Mouse (Mus musculus) heart, postnatal 0 days (tissue): ENCODE results near the gene Rnaset2a. TPM values are rescaled to one million over a fixed set of nuclear protein-coding genes. Genes with fewer than 3 reads are reported as not detected.
A peak's percentile ranks its signal among the peaks of the same experiment; 100 is the strongest.
"Not testable (repeated sequence)": the region's sequence is repeated elsewhere in the genome, so short reads cannot be mapped to it uniquely, and the experiment has no call there.

Source experiments
- ATAC-seq: fragments of 200-750 bp; cut with Nextera tagmentation; 2 replicates; pipeline ENCODE4 v1.8.0; 2017; ENCODE audit warnings: low read depth, moderate number of reproducible peaks, moderate library complexity; ENCODE audit not compliant: insufficient read depth
- DNase-seq: peaks from one replicate; pipeline ENCODE4 v3.0.0-alpha.2; 2016; ENCODE audit warnings: low spot score
- H3K27ac ChIP-seq: fragments of 300-500 bp; sonication (generic); 2 replicates; pipeline ENCODE4 v1.5.1; 2014; ENCODE audit warnings: low read depth, mild to moderate bottlenecking
- H3K27me3 ChIP-seq: fragments of 300-500 bp; sonication (generic); 2 replicates; pipeline ENCODE4 v1.6.1; 2014; ENCODE audit warnings: low read length, mixed read lengths; ENCODE audit not compliant: control insufficient read depth, insufficient read depth
- H3K36me3 ChIP-seq: fragments of 300-500 bp; sonication (generic); replicated peaks from 2 replicates; pipeline ENCODE4 v1.6.1; 2014; ENCODE audit warnings: low read length, mixed read lengths; ENCODE audit not compliant: control insufficient read depth, insufficient read depth
- H3K4me1 ChIP-seq: fragments of 300-500 bp; sonication (generic); 2 replicates; pipeline ENCODE4 v1.6.1; 2014; ENCODE audit warnings: antibody characterized with exemption; ENCODE audit not compliant: control insufficient read depth, insufficient read depth
- H3K4me2 ChIP-seq: fragments of 300-500 bp; sonication (generic); 2 replicates; pipeline ENCODE4 v1.6.1; 2014; ENCODE audit warnings: low read depth, mild to moderate bottlenecking, low read length, moderate library complexity
- H3K4me3 ChIP-seq: fragments of 300-500 bp; sonication (generic); 2 replicates; pipeline ENCODE4 v1.5.1; 2014; ENCODE audit warnings: low read depth, low read length
- H3K9ac ChIP-seq: fragments of 300-500 bp; sonication (generic); replicated peaks from 2 replicates; pipeline ENCODE4 v1.6.1; 2014; ENCODE audit warnings: low read depth, low read length, mixed read lengths
- H3K9me3 ChIP-seq: fragments of 300-500 bp; sonication (generic); replicated peaks from 2 replicates; pipeline ENCODE4 v1.6.1; 2016; ENCODE audit warnings: low read length; ENCODE audit not compliant: control insufficient read depth
- CTCF ChIP-seq: IDR thresholded peaks from 2 replicates; pipeline ENCODE4 v1.5.1; 2016; ENCODE audit warnings: antibody characterized with exemption, control low read depth, low read depth
- EP300 ChIP-seq: IDR thresholded peaks from 2 replicates; pipeline ENCODE4 v1.6.1; 2016; ENCODE audit warnings: antibody characterized with exemption, low read depth
- WGBS: fragments of 180-500 bp; shearing (Covaris S2); extraction: QIAGEN DNeasy Blood & Tissue Kit; methylation state at CpG from one replicate; pipeline ENCODE4 v1.1.7; 2014; 5-methylcytosine and 5-hydroxymethylcytosine counted together
- polyA plus RNA-seq: library from polyadenylated mRNA; unstranded; fragments of >200 nt; fragmentation: Nextera tagmentation; extraction: Ambion mirVana; gene quantifications from 2 replicates; pipeline ENCODE4 v1.2.1, GENCODE M21; 2015
- total RNA-seq: library from RNA; depleted of rRNA; stranded (reverse); fragments of >200 nt; gene quantifications from 2 replicates; pipeline ENCODE4 v1.2.3, GENCODE M21; 2014; ENCODE audit warnings: low replicate concordance; rRNA removed

The Rnaset2a gene
- total RNA-seq (24.1 and 49.8 TPM in 2 replicates), polyA plus RNA-seq (49.5 and 51.8 TPM in 2 replicates)

GRCm38 (mm10) chr17:8147439-8148316 is at the start of gene Rnaset2a, which contains the start of gene Gm49673:
TSS of gene Rnaset2a (minus strand) at chr17:8148097.
TSS of gene Gm49673 (minus strand) at chr17:8147788.
- not testable (repeated sequence) for H3K9me3 ChIP-seq, H3K27me3 ChIP-seq, H3K4me1 ChIP-seq, H3K36me3 ChIP-seq, DNase-seq
- Histone ChIP-seq H3K9ac (peak within 1 kb of the TSS; percentile 58), H3K4me3 (peak within 1 kb of the TSS; percentile 61), H3K27ac (peak within 1 kb of the TSS; percentile 81), H3K4me2 (peak within 1 kb of the TSS; percentile 62)
- peak; percentile 98 for ATAC-seq
- 2% methylated on average over 31 of the region's 67 CpGs for WGBS

DNA sequence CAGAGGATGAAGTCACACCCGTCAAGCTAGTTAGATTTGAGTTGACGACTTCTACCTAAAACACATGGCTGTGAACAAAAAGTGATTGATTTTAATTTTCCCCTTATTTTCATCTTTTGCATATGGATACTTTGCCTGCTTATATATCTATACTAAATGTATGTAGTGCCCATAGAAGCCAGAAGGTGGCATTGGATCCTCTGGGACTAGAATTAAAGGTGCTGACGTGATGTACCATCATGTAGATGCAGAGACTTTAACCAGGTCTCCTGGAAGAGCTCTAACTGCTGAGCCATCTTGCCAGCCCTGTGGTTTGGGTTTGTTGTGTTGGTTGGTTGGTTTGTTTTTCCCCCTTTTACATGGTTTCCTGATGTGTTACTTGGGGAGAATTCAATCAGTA is 49.8 kb upstream of the Rnaset2a start:
- DNase-seq, result peak; percentile 11
- TF ChIP-seq CTCF, result peak; percentile 23; the same call in 1 of the 2 replicates
- no peak for TF ChIP-seq EP300
- Histone ChIP-seq H3K36me3 (peaks cover 38% of the 10 kb centered on the region), H3K9ac (no peak overlapping the region), H3K27me3 (no peaks in the 10 kb centered on the region), H3K4me3 (no peak overlapping the region), H3K4me2 (no peak overlapping the region), H3K4me1 (no peaks in the 10 kb centered on the region), H3K27ac (no peak overlapping the region), H3K9me3 (no peaks in the 10 kb centered on the region)
- WGBS, result 73% methylated on average over 3 of the region's 3 CpGs
- no peak for ATAC-seq

GRCm38 (mm10) chr17:8195685-8196376 is 47.9 kb upstream of the Rnaset2a start:
- Histone ChIP-seq H3K27me3 (no peaks in the 10 kb centered on the region), H3K27ac (no peak overlapping the region), H3K9ac (no peak overlapping the region), H3K4me3 (no peak overlapping the region), H3K4me2 (no peak overlapping the region), H3K36me3 (peaks cover 54% of the 10 kb centered on the region), H3K9me3 (no peaks in the 10 kb centered on the region), H3K4me1 (no peaks in the 10 kb centered on the region)
- 70% methylated on average over 8 of the region's 8 CpGs for WGBS
- TF ChIP-seq CTCF (no peak), EP300 (no peak)
- no peak for ATAC-seq
- no peak for DNase-seq

DNA sequence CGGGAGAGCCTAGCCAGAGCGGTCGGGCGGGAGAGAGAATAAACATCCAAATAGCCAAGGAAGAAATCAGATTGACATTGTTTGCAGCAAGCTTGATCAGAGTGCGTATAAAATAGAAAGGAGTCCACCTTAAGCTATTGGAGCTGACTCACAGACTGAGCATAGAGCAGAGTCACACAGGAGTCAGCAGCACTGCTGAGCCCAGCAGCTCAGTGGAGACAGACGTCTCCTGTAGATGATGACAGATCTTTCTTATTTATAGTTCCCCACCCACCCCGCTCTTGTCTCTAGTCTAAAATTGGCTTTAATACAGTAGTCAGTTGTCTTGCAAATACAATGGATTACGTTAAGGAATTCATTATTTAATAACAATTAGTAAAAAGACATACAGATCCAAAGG is 45.8 kb upstream of the Rnaset2a start:
- no peak overlapping the region for H3K27ac ChIP-seq
- no peak overlapping the region for H3K9ac ChIP-seq

DNA sequence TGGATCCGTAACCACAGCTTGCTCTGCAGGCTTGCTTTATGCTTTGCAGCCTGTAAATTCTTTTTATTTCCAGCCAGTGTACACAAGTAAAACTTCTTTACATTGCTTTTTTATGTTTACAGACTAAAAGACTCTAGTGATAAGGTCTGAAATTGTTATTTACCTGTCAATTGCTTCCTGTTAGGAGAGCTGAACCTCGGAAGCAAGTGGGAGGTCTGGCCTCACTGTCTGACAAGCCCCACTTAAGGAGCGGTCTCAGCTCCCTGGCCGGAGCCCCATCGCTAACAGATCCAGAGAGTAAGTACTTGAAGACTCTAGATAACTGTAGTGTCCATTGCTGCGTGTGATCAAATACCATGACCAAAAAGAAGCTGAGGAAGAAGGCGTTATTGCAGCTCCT is 36.3 kb upstream of the Rnaset2a start:
- Histone ChIP-seq H3K9me3 (no peaks in the 10 kb centered on the region), H3K27ac (peak overlapping the region; percentile 66), H3K36me3 (peaks cover 81% of the 10 kb centered on the region), H3K4me1 (peaks cover 6% of the 10 kb centered on the region), H3K27me3 (no peaks in the 10 kb centered on the region), H3K4me3 (no peak overlapping the region), H3K4me2 (no peak overlapping the region), H3K9ac (no peak overlapping the region)
- 39% methylated on average over 7 of the region's 7 CpGs for WGBS
- ATAC-seq (no peak), DNase-seq (no peak)
- TF ChIP-seq CTCF (no peak), EP300 (no peak)

More for the DNA sequence above, 45.8 kb upstream of the Rnaset2a start:
- TF ChIP-seq CTCF, result no peak
- TF ChIP-seq EP300, result no peak
- Histone ChIP-seq H3K27me3 (no peaks in the 10 kb centered on the region), H3K9me3 (no peaks in the 10 kb centered on the region), H3K4me3 (no peak overlapping the region), H3K4me1 (no peaks in the 10 kb centered on the region), H3K36me3 (peaks cover 75% of the 10 kb centered on the region), H3K4me2 (no peak overlapping the region)
- WGBS, result 54% methylated on average over 8 of the region's 8 CpGs
- ATAC-seq, result no peak
- DNase-seq, result no peak
